8 mouse cellular contexts compared by ENCODE assay signal in the genomic region with DNA sequence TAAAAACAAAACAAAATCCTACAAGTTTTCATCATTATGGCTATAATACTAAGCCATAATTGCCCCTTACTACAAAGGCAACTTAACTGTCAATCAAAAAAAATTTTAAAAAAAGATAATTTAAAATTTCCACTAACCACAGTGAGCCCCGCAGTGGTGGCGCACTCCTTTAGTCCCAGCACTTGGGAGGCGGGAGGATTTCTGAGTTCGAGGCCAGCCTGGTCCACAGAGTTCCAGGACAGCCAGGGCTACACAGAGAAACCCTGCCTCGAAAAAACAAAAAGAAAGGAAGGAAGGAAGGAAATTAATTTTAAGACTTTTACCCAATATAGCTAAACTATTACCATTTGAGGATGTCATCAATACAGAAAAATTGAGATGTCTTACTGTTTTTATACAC. TPM values are rescaled to one million over a fixed set of nuclear protein-coding genes. Genes with fewer than 3 reads are reported as not detected.
DNase-seq lines count a peak whose midpoint lies in the region; ATAC-seq and TF ChIP-seq lines count a peak whose summit lies in the region.

No protein-coding gene starts in this region.

- TF ChIP-seq CTCF in gastrocnemius, adult 2 months (IDR thresholded peaks at IDR 0.05) = no peak

- no peak for ATAC-seq in liver, embryonic 12.5 days
- no peak for ATAC-seq in cerebellum, adult (ENCODE audit: insufficient number of reproducible peaks, low FRiP score, low TSS enrichment)

- H3K27me3 ChIP-seq in liver, embryonic 12.5 days (replicated peaks) = no peaks in the 10 kb centered on the region

- H3K27ac ChIP-seq in gastrocnemius, adult 2 months = peak overlapping the region; percentile 94; the same call in 1 of the 2 replicates
- H3K27ac ChIP-seq in liver, embryonic 12.5 days = peak overlapping the region; percentile 90

- no peaks in the 10 kb centered on the region for H3K9me3 ChIP-seq in liver, embryonic 12.5 days (replicated peaks)

- peak overlapping the region; percentile 71 for H3K4me2 ChIP-seq in liver, embryonic 12.5 days

- H3K4me3 ChIP-seq in gastrocnemius, adult 2 months = peak overlapping the region; percentile 79
- H3K4me3 ChIP-seq in liver, embryonic 12.5 days = peak overlapping the region; percentile 85

- peak overlapping the region; percentile 94 for H3K9ac ChIP-seq in liver, embryonic 12.5 days

- WGBS in liver, embryonic 12.5 days (ENCODE audit: insufficient replicate concordance) = 8% methylated on average over 5 of the region's 5 CpGs

- DNase-seq in gastrocnemius, adult 2 months = no peak
- DNase-seq in gastrocnemius, adult 8-10 months (ENCODE audit: low spot score in 2 of 2) = no peak
- peak; percentile 40 for DNase-seq in thymus, postnatal 4 days
- no peak for DNase-seq in thymus, adult 18-20 months
- no peak for DNase-seq in gastrocnemius, postnatal 4 days (ENCODE audit: low spot score in 2 of 2)
- DNase-seq in adrenal gland, postnatal 25 days = no peak

- intact Hi-C loops in gastrocnemius, adult 2 months (cut with DNase I) = no loop called here

- peaks cover 45% of the 10 kb centered on the region for H3K4me1 ChIP-seq in liver, embryonic 12.5 days

- H3K36me3 ChIP-seq in liver, embryonic 12.5 days = peaks cover 44% of the 10 kb centered on the region

RNA-seq across cellular contexts. Expression of a gene that starts 1.4 kb away (rescaled TPM):
- total RNA-seq in gastrocnemius, adult 2 months (2021) = 10 to 100 TPM; 13.2 to 16.2 TPM
- total RNA-seq in gastrocnemius, adult 8-10 months (2022) = 10 to 100 TPM in 3 of 4 experiments, 1 to 10 TPM in 1; 8.2 to 15.4 (median 13.4) TPM
- 360 and 381 TPM in 2 replicates for polyA plus RNA-seq in liver, embryonic 12.5 days (2016; fragmentation: Nextera tagmentation; extraction: Ambion mirVana)
- total RNA-seq in gastrocnemius, postnatal 4 days (2021) = 10 to 100 TPM; 42.4 to 47.1 TPM
- total RNA-seq in adrenal gland, postnatal 25 days (2021) = 34.7 and 36.0 TPM in 2 replicates

RNA-seq across cellular contexts. Expression of a gene that starts 27.5 kb away (rescaled TPM):
- total RNA-seq in gastrocnemius, adult 2 months (2021) = 1 to 10 TPM in 1 of 2 experiments, under 1 TPM in 1; 0.86 to 1.3 TPM
- total RNA-seq in gastrocnemius, adult 8-10 months (2022) = 1 to 10 TPM; 1.6 to 2.4 (median 1.9) TPM
- polyA plus RNA-seq in liver, embryonic 12.5 days (2016; fragmentation: Nextera tagmentation; extraction: Ambion mirVana) = 1.5 and 2.0 TPM in 2 replicates
- 1 to 10 TPM; 3.2 to 4.5 TPM for total RNA-seq in gastrocnemius, postnatal 4 days (2021)
- total RNA-seq in adrenal gland, postnatal 25 days (2021) = 2.8 and 4.2 TPM in 2 replicates
